Mouse (Mus musculus) bone marrow, adult 2 months (tissue): ENCODE results near the gene Fam19a5.

Source experiments
- CTCF ChIP-seq: fragments of 200-500 bp; IDR thresholded peaks from 2 replicates; pipeline ENCODE4 v1.5.1; 2011; ENCODE audit warnings: low read length, control low read depth; ENCODE audit not compliant: control insufficient read depth, insufficient read depth
- POLR2A ChIP-seq: fragments of 200-500 bp; IDR thresholded peaks from 2 replicates; pipeline ENCODE4 v1.6.1; 2011; ENCODE audit warnings: low read depth, mild to moderate bottlenecking, control low read depth, low read length, borderline replicate concordance; ENCODE audit not compliant: control insufficient read depth

GRCm38 (mm10) chr15:87501737-87502136 lies 42.4 kb upstream of the Fam19a5 start:
- TF ChIP-seq CTCF: no peak
- no peak for TF ChIP-seq POLR2A
